Mouse (Mus musculus): ENCODE measurements at regions not wholly inside any gene's neighbourhood (a gene's known extent, or its start where the extent isn't known, plus 50 kb on each side); places are given as distances from the start of the nearest gene placed in this dataset.

DNA sequence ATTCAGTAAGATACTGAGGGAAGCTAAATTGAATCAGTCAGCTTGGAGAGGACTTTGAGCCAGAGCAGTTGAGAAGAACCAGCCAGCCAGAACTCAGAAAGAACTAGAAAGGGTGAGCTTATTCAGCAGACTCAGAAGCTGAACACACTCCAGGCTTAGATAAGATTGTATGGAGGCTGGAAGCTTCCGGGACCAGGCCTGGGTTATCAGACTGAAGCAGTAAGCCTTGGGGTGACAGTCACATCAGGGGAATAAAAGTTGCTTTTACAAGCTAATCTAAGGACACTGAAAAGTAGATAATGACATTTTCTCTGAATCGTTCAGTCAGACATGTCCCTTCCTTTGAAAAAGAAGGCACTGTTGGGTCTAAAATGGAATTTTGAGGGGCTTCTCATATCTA, 240.7 kb downstream of the Pmp22 start:
- no peak for DNase-seq (ENCODE audit: extremely low spot score in 1 of 2, low spot score in 2 of 2)
- intact Hi-C loops (cut with DNase I): no loop called here

DNA sequence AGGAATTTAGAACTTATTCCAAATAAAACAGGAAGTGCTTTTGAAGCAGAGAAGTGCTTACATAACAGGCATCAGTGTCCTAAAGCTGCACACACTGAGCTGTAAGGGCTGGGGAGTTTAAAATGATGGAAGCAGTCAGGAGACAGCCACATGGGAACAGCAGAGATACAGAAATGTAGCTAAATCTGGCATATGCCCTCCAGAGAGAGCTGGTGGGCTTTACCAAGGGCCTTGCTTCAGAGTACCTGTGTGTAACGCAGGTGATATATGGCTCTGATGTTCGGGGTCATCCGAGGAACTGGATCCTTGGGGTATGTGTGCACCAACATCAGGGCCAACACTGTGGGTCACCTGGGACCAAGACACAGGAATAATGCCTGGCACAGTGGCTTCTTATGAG, 247.5 kb downstream of the Pmp22 start:
- intact Hi-C loops (cut with DNase I): no loop called here

DNA sequence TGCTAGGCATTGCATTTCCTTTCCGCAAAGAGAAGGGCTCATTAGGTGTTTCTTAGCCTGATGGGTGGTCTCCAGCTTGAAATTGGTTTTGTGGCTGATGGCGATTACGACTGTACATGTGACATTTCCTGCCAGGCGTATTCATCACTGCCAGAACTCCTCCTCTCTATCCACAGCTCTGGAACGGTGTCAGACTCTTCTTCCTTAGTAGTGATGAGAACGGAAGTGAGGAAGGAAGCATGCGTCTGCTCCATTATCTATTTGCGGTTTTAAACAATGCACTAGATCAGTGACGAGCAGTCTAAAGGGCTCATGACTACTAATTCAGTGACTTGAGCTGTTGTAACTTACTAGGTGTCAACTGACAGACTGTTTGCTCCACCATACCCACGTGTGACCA, 248.2 kb downstream of the Pmp22 start:
- intact Hi-C loops (cut with DNase I): no loop called here
- DNase-seq (ENCODE audit: extremely low spot score in 1 of 2, low spot score in 2 of 2): no peak

More for the DNA sequence above, 247.5 kb downstream of the Pmp22 start:
- DNase-seq (ENCODE audit: extremely low spot score in 1 of 2, low spot score in 2 of 2): no peak

DNA sequence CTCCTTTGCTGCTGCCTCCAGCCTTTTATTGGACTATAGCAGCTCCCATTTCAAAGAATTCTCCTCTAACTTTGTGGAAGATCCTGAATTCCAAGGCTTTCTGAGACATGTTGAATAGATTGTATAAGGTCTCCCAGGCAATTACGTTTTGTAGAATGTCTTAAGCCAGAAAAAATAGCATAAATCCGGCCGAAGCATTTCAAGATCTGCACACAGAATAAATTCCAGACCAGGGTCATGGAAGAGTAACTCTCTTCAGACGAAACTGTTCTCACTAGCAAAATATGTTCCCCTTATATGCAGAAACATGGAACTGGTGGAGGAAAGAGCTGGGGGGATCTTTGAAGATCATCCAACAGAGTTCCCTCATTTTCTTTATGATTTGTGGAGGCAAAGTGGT, 259.5 kb downstream of the Pmp22 start:
- intact Hi-C loops (cut with DNase I): loop anchor here (5.0 kb wide), 1 partner anchor 176 kb away; no protein-coding TSS in a partner anchor
- no peak for DNase-seq (ENCODE audit: extremely low spot score in 1 of 2, low spot score in 2 of 2)

DNA sequence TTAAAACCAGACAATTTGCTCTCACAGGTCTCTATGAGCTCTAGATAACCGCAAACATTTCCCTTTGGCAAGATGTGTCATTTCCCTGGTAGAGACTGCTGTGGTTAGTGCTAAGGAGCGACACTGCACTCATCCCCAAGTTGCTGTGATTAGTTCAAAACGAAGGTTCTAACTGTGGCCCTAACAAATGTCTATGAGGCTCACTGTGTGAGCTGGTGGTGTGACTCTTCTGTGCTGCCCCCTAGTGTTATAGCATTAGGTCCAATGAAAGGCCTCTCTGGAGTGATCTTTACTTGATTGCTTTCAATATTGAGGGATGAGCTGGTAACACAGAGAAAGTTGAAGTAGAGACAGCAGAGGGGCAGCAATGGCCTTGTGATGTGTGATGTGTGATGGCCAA, 262.7 kb downstream of the Pmp22 start:
- DNase-seq (ENCODE audit: extremely low spot score in 1 of 2, low spot score in 2 of 2): no peak
- intact Hi-C loops (cut with DNase I): no loop called here

DNA sequence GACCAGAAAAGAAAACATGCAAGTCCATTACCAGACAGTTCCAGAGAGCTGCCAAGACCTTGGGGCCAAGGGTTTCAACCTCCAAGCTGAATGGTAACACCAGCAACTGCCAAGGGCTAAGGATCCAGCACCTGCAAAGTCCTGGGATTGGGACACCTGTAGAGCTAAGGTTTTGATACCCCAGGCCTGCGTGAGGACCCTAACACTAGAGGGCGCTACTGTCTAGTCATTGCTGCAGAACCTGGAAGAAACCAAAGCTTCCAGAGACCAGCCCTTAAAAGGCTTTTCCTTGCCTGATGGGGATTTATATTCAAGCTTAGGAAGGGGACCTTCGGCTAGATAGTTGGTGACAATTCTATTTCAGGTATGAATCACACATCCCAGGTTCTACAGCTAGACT, 263.6 kb downstream of the Pmp22 start:
- intact Hi-C loops (cut with DNase I): no loop called here
- DNase-seq (ENCODE audit: extremely low spot score in 1 of 2, low spot score in 2 of 2): no peak

DNA sequence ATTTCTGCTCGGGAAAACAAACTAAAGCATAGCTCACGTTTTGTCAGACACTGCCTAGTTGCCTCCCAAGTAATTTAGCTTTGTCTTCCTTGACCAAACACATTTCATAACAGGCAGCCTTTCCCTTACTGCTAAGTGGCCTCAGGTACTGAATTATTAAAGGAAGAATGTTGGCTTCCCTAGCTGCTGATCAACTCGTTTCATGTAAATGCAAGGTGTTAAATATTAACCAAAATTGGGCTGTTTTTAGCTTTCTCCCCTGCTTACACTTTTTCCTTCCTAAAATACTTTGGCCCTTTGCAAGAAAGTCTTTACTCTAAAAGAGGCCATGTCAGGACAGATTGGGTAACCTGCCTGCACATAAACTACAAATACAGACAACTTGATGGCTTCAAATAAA, 265.4 kb downstream of the Pmp22 start:
- intact Hi-C loops (cut with DNase I): no loop called here
- DNase-seq (ENCODE audit: extremely low spot score in 1 of 2, low spot score in 2 of 2): no peak

DNA sequence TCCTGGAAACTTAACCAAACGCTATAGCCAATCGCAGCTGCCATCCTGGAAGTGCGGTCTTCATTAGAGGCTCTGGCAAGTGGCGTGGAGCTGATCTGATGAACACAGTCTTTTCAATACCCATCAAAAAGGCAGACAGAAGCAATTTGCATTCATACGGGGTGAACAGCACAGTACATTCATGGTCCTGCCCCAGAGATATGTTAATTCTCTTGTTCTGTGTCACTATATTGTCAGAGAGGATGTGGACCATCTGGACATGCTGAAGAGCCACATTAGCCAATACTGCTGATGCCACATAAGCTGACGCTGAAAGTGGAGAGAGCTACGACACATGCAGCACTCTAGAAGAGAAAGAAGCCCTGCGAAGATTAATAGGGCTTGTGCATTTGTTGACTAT, 267.6 kb downstream of the Pmp22 start:
- DNase-seq (ENCODE audit: extremely low spot score in 1 of 2, low spot score in 2 of 2): no peak
- intact Hi-C loops (cut with DNase I): no loop called here

DNA sequence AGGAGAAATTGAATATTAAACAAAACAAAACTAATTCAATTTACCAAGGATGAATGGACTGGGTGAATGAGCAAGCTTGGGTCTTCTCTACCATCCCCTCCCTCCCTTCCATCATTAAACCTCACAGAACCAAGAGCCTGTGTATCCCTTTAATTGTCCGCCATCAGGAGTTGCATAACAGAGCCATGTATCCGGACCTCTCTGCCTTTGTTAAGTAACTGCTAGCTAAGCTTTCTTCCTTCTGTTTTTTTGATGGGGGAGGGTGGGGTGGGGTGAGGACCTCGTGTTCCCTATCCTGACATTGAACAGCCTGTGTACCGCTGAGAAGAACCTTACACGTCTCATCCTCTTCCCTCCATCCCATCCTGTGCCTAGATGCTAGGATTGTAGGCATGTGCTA, 274.0 kb downstream of the Pmp22 start:
- no peak for DNase-seq (ENCODE audit: extremely low spot score in 1 of 2, low spot score in 2 of 2)
- intact Hi-C loops (cut with DNase I): loop anchor here (5.0 to 10.0 kb wide), 2 partner anchors 522 to 1040 kb away; partner anchors contain the start of gene Hs3st3b1

DNA sequence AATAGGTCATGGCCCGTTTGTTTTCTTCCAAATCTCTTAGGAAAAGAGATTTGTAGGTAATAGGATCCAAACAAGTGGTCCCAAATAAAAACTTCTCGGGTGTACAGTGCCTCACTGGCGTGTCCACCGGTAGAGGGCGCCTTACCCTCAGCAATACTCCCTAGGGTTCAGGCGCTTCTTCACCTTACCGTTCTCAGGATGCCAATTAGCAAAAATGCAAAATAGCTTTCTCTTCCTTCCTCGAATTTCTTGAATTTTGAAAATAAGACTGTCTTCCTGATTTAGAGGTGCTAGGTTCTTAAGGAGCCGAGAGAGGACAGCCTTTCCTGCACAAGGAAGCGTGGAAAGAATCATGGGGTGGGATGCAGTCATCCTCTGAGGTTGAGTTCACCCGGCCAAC, 275.9 kb downstream of the Pmp22 start:
- DNase-seq (ENCODE audit: extremely low spot score in 1 of 2, low spot score in 2 of 2): peak; percentile 45 to 81
- intact Hi-C loops (cut with DNase I): loop anchor here (5.0 to 10.0 kb wide), 2 partner anchors 520 to 1038 kb away; partner anchors contain the start of gene Hs3st3b1

DNA sequence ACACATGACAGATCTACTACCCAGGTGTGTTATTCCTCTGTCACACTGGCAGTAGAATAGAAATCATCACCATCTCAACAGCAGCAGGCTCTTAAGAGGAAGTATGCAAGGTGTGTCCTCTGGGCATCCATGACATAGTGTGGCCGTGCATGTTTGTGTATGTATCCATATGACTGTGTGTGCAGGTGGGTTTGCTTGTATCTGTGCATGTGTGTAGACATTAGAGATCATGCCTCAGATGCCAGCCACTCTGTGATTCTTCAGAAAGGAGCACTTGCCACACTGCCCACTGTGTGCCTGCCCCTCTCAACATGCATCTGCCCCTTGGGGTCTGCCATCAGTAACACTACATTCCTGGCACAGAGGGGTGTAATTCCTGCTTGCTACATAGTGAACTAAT, 280.6 kb downstream of the Pmp22 start:
- DNase-seq (ENCODE audit: extremely low spot score in 1 of 2, low spot score in 2 of 2): no peak
- intact Hi-C loops (cut with DNase I): loop anchor here (10.0 kb wide), 1 partner anchor 515 kb away; the partner anchor contains the start of gene Hs3st3b1

DNA sequence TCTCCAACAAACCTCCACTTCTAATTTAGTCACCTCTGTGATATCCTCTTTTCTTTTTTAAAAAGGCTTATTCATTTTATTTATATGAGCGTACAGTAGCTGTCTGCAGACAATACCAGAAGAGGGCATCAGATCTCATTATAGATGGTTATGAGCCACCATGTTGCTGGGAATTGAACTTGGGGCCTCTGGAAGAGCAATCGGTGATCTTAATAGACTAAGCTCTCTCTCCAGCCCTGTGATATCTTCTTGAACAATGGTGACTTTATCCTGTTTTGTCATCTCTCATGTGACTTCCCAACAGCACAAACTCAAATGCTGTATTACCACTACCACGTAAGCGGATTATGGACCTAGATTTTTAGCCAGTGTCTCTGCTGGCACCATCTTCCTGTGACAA, 282.1 kb downstream of the Pmp22 start:
- DNase-seq (ENCODE audit: extremely low spot score in 1 of 2, low spot score in 2 of 2): no peak

DNA sequence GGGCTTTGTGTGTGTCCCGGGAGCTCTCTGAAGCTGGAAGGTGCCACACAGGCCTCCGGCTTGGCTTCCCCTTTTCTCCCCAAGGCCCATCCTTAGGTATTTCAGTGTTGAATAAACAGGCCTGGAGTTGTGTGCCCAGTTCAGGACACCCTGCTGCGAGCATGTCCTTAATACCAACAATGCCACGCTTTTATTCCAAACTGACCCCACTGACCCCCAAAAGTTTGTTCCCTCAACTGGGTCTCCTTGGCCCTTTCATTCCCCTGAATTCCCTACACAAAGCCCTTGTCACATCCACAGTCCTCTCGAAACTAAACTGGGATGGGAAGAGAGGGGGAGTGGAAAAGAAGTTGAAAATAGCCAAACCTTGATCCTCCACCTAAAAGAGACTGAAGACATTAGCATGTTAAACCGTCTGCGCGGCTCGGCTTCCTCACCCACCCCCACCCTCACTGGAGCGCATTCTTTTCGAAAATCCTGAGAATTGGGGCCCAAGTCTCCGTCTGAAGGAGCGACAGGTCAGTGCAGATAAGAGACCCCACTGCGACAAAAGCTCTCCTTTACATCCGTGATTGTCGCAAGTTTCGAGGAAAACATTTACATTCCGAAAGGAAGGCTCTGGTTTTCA, 283.7 kb downstream of the Pmp22 start:
- DNase-seq (ENCODE audit: extremely low spot score in 1 of 2, low spot score in 2 of 2): no peak
- intact Hi-C loops (cut with DNase I): no loop called here

More for the DNA sequence above, 282.1 kb downstream of the Pmp22 start:
- intact Hi-C loops (cut with DNase I): no loop called here

DNA sequence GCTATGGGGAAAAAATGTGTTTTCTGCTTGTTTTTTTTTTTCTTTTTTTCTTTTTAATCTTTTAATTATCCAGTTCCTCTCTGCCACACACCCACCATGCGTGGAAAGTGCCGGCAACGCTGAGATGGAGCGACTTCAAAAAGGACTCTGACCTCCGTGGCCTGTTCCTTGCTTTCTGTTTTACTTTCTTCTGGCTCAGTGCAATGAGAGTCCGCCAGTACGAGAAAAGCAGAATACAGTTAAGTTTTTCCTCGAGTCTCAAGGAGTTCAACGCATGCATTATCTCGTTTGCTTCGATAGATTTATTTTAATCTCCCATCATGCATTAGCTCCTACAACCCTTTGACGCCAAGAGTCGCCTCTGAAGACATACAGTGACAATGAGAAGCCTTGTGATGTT, 284.3 kb downstream of the Pmp22 start:
- intact Hi-C loops (cut with DNase I): no loop called here
- no peak for DNase-seq (ENCODE audit: extremely low spot score in 1 of 2, low spot score in 2 of 2)

DNA sequence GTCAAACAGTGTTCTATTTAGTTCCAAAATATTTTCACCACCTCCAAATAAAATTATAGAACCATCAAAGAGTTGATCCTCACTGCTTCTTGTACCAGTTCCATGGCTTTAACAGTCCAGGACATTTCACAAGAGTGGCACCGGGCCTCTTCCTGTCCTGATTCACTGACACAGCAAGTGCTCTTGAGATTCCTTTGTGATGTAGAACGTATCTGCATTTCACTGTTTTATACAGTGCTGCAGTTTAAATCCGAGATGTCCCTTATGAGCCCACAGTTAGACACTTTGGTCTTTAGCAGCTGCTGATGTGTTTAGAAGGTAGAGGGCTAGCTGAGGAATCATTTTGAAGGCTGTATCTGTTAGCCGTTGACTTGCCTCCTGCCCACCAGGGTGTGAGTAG, 284.8 kb downstream of the Pmp22 start:
- DNase-seq (ENCODE audit: extremely low spot score in 1 of 2, low spot score in 2 of 2): no peak
- intact Hi-C loops (cut with DNase I): no loop called here

DNA sequence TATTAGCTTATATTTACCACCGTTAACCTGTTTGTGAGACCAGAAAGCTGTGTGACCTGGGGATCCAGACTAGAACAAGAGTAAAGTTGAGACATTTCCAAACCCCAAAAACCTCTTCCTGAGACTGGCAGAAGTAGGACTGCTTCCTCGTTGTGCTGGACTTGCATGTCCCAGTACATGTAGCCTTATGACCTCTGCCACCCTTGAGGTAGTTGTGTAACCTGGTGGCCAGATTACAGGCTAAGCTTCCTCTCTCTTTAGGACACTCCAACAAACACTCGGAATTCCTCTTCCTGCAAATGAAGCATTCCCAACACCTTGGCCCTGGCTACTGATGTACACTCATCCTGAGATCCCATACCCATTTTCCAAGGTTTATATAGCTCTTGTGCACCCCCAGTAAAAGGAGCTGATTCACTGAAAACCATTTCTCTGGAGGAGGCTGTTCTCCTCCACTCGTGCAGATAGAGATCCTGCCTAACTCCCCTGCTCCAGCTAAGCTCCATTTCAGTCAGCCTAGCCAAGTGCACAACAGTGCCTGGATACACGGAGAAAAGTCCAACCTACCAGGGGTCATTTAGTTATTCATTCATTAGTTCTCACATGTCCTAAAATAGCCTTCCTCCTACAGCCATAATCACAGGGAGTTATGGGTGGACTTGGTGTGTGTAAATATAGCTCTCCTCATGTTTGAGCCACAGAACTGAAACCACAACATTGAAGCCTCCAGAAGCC, 289.4 kb downstream of the Pmp22 start:
- DNase-seq (ENCODE audit: extremely low spot score in 1 of 2, low spot score in 2 of 2): no peak
- intact Hi-C loops (cut with DNase I): no loop called here

DNA sequence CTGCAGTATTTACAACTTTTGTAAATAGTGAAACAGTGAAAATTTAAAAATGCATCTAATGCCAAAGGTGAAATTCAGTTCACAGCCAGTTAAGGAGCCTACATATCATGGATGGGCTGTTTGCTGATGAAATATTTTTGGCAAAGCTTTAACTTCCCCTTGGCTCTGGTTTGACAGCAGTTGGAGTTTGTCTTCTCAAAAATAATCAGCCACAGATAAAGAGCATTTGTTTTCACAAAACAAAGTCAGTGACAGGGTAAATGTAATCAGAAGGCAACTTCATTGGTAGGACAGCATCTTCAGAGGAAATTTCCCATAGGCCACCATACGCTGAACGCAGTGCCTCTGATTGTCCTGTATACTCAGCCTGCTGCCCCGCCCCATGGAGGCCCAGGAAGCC, 291.6 kb downstream of the Pmp22 start:
- no peak for DNase-seq (ENCODE audit: extremely low spot score in 1 of 2, low spot score in 2 of 2)
- intact Hi-C loops (cut with DNase I): no loop called here

DNA sequence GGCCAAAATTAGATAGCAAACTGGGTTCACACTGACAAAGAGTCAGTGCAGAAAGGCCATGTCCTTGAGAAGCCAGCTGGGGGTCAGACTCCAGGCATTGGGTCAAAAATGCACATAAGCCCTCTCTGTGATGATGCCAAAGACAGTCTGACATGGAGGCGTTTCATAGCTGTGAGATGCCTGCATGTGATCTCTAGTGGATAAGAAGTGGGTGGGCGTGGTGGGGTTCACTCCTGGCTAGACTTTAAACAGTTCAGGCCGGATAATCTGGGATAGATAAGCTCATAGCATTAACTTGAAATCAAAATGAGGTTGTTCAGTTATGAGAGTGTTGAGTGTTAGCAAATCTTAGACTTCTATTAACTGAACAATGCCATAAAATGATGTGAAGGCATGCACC, 293.3 kb downstream of the Pmp22 start:
- DNase-seq (ENCODE audit: extremely low spot score in 1 of 2, low spot score in 2 of 2): no peak
- intact Hi-C loops (cut with DNase I): no loop called here

DNA sequence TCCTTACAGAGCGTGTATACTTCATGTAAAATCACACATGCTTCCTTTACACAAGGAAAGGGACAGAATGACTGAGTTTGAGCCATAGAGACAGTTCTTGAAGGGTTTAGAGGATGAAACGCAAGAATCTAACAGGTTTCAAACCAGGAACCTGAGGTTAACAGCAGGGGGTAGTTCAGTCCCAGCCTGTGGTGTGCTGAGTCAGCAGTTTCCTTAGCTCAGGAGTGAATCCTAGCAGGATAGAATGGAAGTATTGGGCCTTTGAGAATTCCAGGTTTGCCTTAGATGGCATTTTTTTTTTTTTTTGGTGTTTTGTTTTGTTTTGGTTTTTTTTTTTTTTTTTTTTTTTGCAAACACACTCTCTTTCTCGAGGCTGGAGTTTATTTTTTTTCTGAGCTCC, 295.5 kb downstream of the Pmp22 start:
- no peak for DNase-seq (ENCODE audit: extremely low spot score in 1 of 2, low spot score in 2 of 2)
- intact Hi-C loops (cut with DNase I): no loop called here

DNA sequence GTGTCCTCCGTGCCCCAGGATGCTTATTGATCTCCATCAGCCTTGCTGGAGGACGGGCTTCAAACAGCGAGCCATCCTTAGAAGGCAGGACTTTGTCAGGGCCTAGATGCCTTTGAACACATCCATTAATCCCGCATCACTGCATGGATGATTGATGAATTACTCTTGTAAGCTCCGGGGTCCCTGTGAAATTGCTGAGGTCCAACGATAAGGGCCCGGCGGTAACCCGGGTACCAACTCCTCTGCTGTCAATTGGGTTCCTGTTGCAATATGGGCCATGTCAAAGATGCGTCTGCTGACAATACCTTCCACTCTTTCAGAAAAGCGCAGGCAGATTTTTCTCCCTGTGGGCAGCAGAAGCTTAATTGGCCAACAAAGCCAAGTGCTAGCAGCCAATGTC, 297.0 kb downstream of the Pmp22 start:
- no peak for DNase-seq (ENCODE audit: extremely low spot score in 1 of 2, low spot score in 2 of 2)
- intact Hi-C loops (cut with DNase I): no loop called here

DNA sequence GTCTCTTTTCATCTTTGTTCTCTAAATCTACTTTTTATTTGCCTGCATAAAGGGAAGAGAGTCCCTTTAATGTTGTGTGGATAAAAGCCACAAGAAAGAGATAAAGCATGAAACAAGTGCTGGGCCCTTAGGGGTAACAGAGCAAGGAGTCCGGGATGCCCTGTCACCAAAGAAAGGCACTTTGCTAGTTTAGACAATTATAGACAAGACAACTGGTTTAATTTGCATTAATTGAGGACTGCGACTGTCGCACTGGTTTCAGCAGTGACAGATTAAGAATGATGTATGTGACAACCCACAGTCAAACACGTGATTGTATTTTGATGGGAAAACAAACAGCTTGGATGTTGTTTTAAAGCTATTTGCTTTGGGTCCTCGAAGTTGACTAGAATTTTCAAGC, 325.0 kb downstream of the Pmp22 start:
- intact Hi-C loops (cut with DNase I): no loop called here
- DNase-seq (ENCODE audit: extremely low spot score in 1 of 2, low spot score in 2 of 2): no peak
